ENCODE assay signal across 8 mouse cellular contexts in genomic region chr4:134579212-134579611, GRCm38 (mm10). TPM values are rescaled to one million over a fixed set of nuclear protein-coding genes. Genes with fewer than 3 reads are reported as not detected.
A peak's percentile ranks its signal among the peaks of the same experiment; 100 is the strongest.
DNase-seq lines count a peak whose midpoint lies in the region; ATAC-seq and TF ChIP-seq lines count a peak whose summit lies in the region.

No protein-coding gene starts in this region.

- H3K4me3 ChIP-seq in lung, postnatal 0 days (ENCODE audit: low read depth, low read length), result no peak overlapping the region
- H3K4me3 ChIP-seq in heart, adult 2 months, result no peak overlapping the region
- H3K4me3 ChIP-seq in limb, embryonic 10.5 days, result peak overlapping the region; percentile 24
- no peak overlapping the region for H3K4me3 ChIP-seq in stomach, embryonic 16.5 days (replicated peaks; ENCODE audit: low read length)

- no peaks in the 10 kb centered on the region; the same call in 1 of the 2 replicates for H3K4me1 ChIP-seq in lung, postnatal 0 days (ENCODE audit: insufficient read depth, low read depth, low read length)
- H3K4me1 ChIP-seq in heart, adult 2 months (ENCODE audit: control insufficient read depth, insufficient read depth, low read length), result peaks cover 1% of the 10 kb centered on the region; the same call in 1 of the 2 replicates
- peaks cover 34% of the 10 kb centered on the region for H3K4me1 ChIP-seq in limb, embryonic 10.5 days
- H3K4me1 ChIP-seq in stomach, embryonic 16.5 days (ENCODE audit: control insufficient read depth, insufficient read depth, low read length), result peaks cover 10% of the 10 kb centered on the region; the same call in 1 of the 2 replicates

- 15% methylated on average over 11 of the region's 11 CpGs for WGBS in lung, postnatal 0 days
- 21% methylated on average over 11 of the region's 11 CpGs for WGBS in heart, adult 2 months
- 6% methylated on average over 11 of the region's 11 CpGs for WGBS in limb, embryonic 10.5 days
- 8% methylated on average over 11 of the region's 11 CpGs for WGBS in stomach, embryonic 16.5 days

- peak; percentile 53 for DNase-seq in lung, postnatal 0 days (ENCODE audit: low spot score)
- no peak for DNase-seq in lung, adult 18-20 months
- peak in 1 of 2 experiments; percentile 46 for DNase-seq in heart, adult 2 months
- no peak for DNase-seq in limb, embryonic 10.5 days (ENCODE audit: low spot score)
- DNase-seq in urinary bladder, postnatal 14 days (ENCODE audit: low spot score), result no peak
- DNase-seq in spleen, adult 18-20 months, result no peak
- no peak for DNase-seq in left cerebral cortex, adult 8-10 months (ENCODE audit: low spot score in 2 of 2)

- peak; percentile 56 for TF ChIP-seq CTCF in lung, postnatal 0 days (IDR thresholded peaks at IDR 0.05)
- peak; percentile 62 for TF ChIP-seq CTCF in heart, adult 2 months (IDR thresholded peaks at IDR 0.05)

- TF ChIP-seq POLR2A in heart, adult 2 months (IDR thresholded peaks at IDR 0.05; ENCODE audit: insufficient read depth, low read depth, low read length), result no peak

- no peaks in the 10 kb centered on the region for H3K36me3 ChIP-seq in lung, postnatal 0 days (ENCODE audit: insufficient read depth, low read length)
- no peaks in the 10 kb centered on the region for H3K36me3 ChIP-seq in heart, adult 2 months (ENCODE audit: control insufficient read depth, insufficient read depth, low read length)
- H3K36me3 ChIP-seq in limb, embryonic 10.5 days, result no peaks in the 10 kb centered on the region; the same call in 1 of the 2 replicates
- H3K36me3 ChIP-seq in stomach, embryonic 16.5 days (ENCODE audit: control insufficient read depth, insufficient read depth, low read length), result no peaks in the 10 kb centered on the region

- no peak overlapping the region for H3K9ac ChIP-seq in lung, postnatal 0 days (replicated peaks; ENCODE audit: low read depth)
- no peak overlapping the region for H3K9ac ChIP-seq in heart, adult 2 months (ENCODE audit: low read depth, low read length)
- peak overlapping the region; percentile 8; the same call in 1 of the 2 replicates for H3K9ac ChIP-seq in stomach, embryonic 16.5 days (ENCODE audit: low read length)

- no peaks in the 10 kb centered on the region for H3K27me3 ChIP-seq in lung, postnatal 0 days (replicated peaks; ENCODE audit: insufficient read depth, low read length)
- H3K27me3 ChIP-seq in heart, adult 2 months (ENCODE audit: control insufficient read depth, insufficient read depth, low read length), result no peaks in the 10 kb centered on the region
- H3K27me3 ChIP-seq in limb, embryonic 10.5 days (ENCODE audit: low read depth, poor library complexity, severe bottlenecking), result peaks cover 13% of the 10 kb centered on the region; the same call in 1 of the 2 replicates
- H3K27me3 ChIP-seq in stomach, embryonic 16.5 days (ENCODE audit: control insufficient read depth, insufficient read depth, low read length), result no peaks in the 10 kb centered on the region; the same call in 1 of the 2 replicates

- H3K79me2 ChIP-seq in heart, adult 2 months (replicated peaks; ENCODE audit: control insufficient read depth, insufficient read depth, low read length), result no peaks in the 10 kb centered on the region

- H3K4me2 ChIP-seq in lung, postnatal 0 days (replicated peaks; ENCODE audit: low read depth, low read length), result no peak overlapping the region
- peak overlapping the region; percentile 23; the same call in 1 of the 2 replicates for H3K4me2 ChIP-seq in stomach, embryonic 16.5 days (ENCODE audit: low read depth, low read length)

- TF ChIP-seq EP300 in lung, postnatal 0 days (IDR thresholded peaks at IDR 0.05), result no peak
- 0 out of 2 replicates have a peak, but pooled peaks have one; percentile 54 for TF ChIP-seq EP300 in heart, adult 2 months (IDR thresholded peaks at IDR 0.05; ENCODE audit: insufficient read depth, low read depth, low read length)

- intact Hi-C loops in heart, adult 2 months (cut with DNase I), result no loop called here

- ATAC-seq in lung, postnatal 0 days, result peak; percentile 69
- no peak for ATAC-seq in stomach, embryonic 16.5 days (ENCODE audit: insufficient read depth, low FRiP score)

- H3K9me3 ChIP-seq in lung, postnatal 0 days (ENCODE audit: low read length), result no peaks in the 10 kb centered on the region
- H3K9me3 ChIP-seq in limb, embryonic 10.5 days (replicated peaks), result no peaks in the 10 kb centered on the region
- no peaks in the 10 kb centered on the region for H3K9me3 ChIP-seq in stomach, embryonic 16.5 days (replicated peaks; ENCODE audit: control insufficient read depth, low read length)

- H3K27ac ChIP-seq in lung, postnatal 0 days (ENCODE audit: low read length), result no peak overlapping the region
- no peak overlapping the region; the same call in 1 of the 2 replicates for H3K27ac ChIP-seq in heart, adult 2 months
- H3K27ac ChIP-seq in limb, embryonic 10.5 days, result peak overlapping the region; percentile 33
- H3K27ac ChIP-seq in stomach, embryonic 16.5 days (ENCODE audit: low read length), result no peak overlapping the region

RNA-seq across cellular contexts. Expression of gene Selenon, which starts 27.2 kb away (rescaled TPM):
- 13.6 and 17.7 TPM in 2 replicates for polyA plus RNA-seq in lung, postnatal 0 days (2015; fragmentation: Nextera tagmentation; extraction: Ambion mirVana)
- 10 to 100 TPM; 18.6 to 19.9 TPM for total RNA-seq in heart, adult 2 months (2021)
- 22.5 and 23.6 TPM in 2 replicates for polyA plus RNA-seq in heart, adult 2 months (2012; rRNA removed)
- polyA plus RNA-seq in limb, embryonic 10.5 days (2016; fragmentation: Nextera tagmentation; extraction: Ambion mirVana), result 10.9 and 13.4 TPM in 2 replicates
- 7.9 and 8.0 TPM in 2 replicates for polyA plus RNA-seq in stomach, embryonic 16.5 days (2015; fragmentation: Nextera tagmentation; extraction: Ambion mirVana)
- 10 to 100 TPM; 20.2 to 21.5 (median 20.9) TPM for total RNA-seq in left cerebral cortex, adult 8-10 months (2022)

RNA-seq across cellular contexts. Expression of gene Mtfr1l, which starts 44.0 kb away (rescaled TPM):
- polyA plus RNA-seq in lung, postnatal 0 days (2015; fragmentation: Nextera tagmentation; extraction: Ambion mirVana), result 169 and 188 TPM in 2 replicates
- 100 to 1,000 TPM; 170 to 191 TPM for total RNA-seq in heart, adult 2 months (2021)
- polyA plus RNA-seq in heart, adult 2 months (2012; rRNA removed), result 196 and 278 TPM in 2 replicates
- 104 and 109 TPM in 2 replicates for polyA plus RNA-seq in limb, embryonic 10.5 days (2016; fragmentation: Nextera tagmentation; extraction: Ambion mirVana)
- polyA plus RNA-seq in stomach, embryonic 16.5 days (2015; fragmentation: Nextera tagmentation; extraction: Ambion mirVana), result 89.1 and 95.1 TPM in 2 replicates
- total RNA-seq in left cerebral cortex, adult 8-10 months (2022), result 10 to 100 TPM; 70.0 to 79.5 (median 71.9) TPM
